Mouse (Mus musculus) liver, embryonic 16.5 days (tissue): ENCODE results near the gene Calm1. TPM values are rescaled to one million over a fixed set of nuclear protein-coding genes. Genes with fewer than 3 reads are reported as not detected.
"Not testable (repeated sequence)": the region's sequence is repeated elsewhere in the genome, so short reads cannot be mapped to it uniquely, and the experiment has no call there.

ENCODE experiments used
- ATAC-seq: fragments of 200-750 bp; cut with Nextera tagmentation; 2 replicates; pipeline ENCODE4 v1.8.0; 2017; ENCODE audit warnings: low read depth, mild to moderate bottlenecking, moderate number of reproducible peaks, moderate library complexity
- H3K27ac ChIP-seq: fragments of 300-500 bp; sonication (generic); 2 replicates; pipeline ENCODE4 v1.5.1; 2014; ENCODE audit warnings: mild to moderate bottlenecking, low read length
- H3K27me3 ChIP-seq: fragments of 300-500 bp; sonication (generic); 2 replicates; pipeline ENCODE4 v1.6.1; 2014; ENCODE audit warnings: low read depth, low read length, mixed read lengths; ENCODE audit not compliant: control insufficient read depth, insufficient read depth
- H3K36me3 ChIP-seq: fragments of 300-500 bp; sonication (generic); 2 replicates; pipeline ENCODE4 v1.6.1; 2014; ENCODE audit warnings: mild to moderate bottlenecking; ENCODE audit not compliant: control insufficient read depth, insufficient read depth
- H3K4me1 ChIP-seq: fragments of 300-500 bp; sonication (generic); 2 replicates; pipeline ENCODE4 v1.6.1; 2014; ENCODE audit warnings: low read depth, low read length, mixed read lengths; ENCODE audit not compliant: control insufficient read depth
- H3K4me2 ChIP-seq: fragments of 300-500 bp; sonication (generic); 2 replicates; pipeline ENCODE4 v1.6.1; 2014; ENCODE audit warnings: low read depth, low read length, mixed read lengths
- H3K4me3 ChIP-seq: fragments of 300-500 bp; sonication (generic); 2 replicates; pipeline ENCODE4 v1.5.1; 2014; ENCODE audit warnings: low read depth, mild to moderate bottlenecking, low read length
- H3K9ac ChIP-seq: fragments of 300-500 bp; sonication (generic); 2 replicates; pipeline ENCODE4 v1.6.1; 2014; ENCODE audit warnings: low read depth, low read length
- H3K9me3 ChIP-seq: fragments of 300-500 bp; sonication (generic); replicated peaks from 2 replicates; pipeline ENCODE4 v1.6.1; 2016; ENCODE audit warnings: low read length; ENCODE audit not compliant: control insufficient read depth
- WGBS: fragments of 180-500 bp; shearing (Covaris S2); extraction: QIAGEN DNeasy Blood & Tissue Kit; methylation state at CpG from one replicate; pipeline ENCODE4 v1.1.7; 2014; ENCODE audit not compliant: insufficient replicate concordance; 5-methylcytosine and 5-hydroxymethylcytosine counted together
- polyA plus RNA-seq: library from polyadenylated mRNA; unstranded; fragments of >200 nt; fragmentation: Nextera tagmentation; extraction: Ambion mirVana; gene quantifications from 2 replicates; pipeline ENCODE4 v1.2.1, GENCODE M21; 2015

Gene Calm1
- polyA plus RNA-seq, 1 experiment from 2014 or later = 413 TPM

- Histone ChIP-seq H3K4me3 (no peak overlapping the region), H3K9me3 (no peaks in the 10 kb centered on the region), H3K4me2 (no peak overlapping the region), H3K4me1 (peaks cover 23% of the 10 kb centered on the region), H3K27ac (no peak overlapping the region), H3K9ac (no peak overlapping the region), H3K27me3 (no peaks in the 10 kb centered on the region), H3K36me3 (no peaks in the 10 kb centered on the region; the same call in 1 of the 2 replicates)
- 78% methylated on average over 2 of the region's 2 CpGs for WGBS
- no peak for ATAC-seq
Observed at GRCm38 (mm10) chr12:100213162-100213561, 13.9 kb downstream of the Calm1 start.

GRCm38 (mm10) chr12:100214156-100214555 is 14.9 kb downstream of the Calm1 start:
- Histone ChIP-seq H3K9me3 (no peaks in the 10 kb centered on the region), H3K4me3 (no peak overlapping the region), H3K27ac (no peak overlapping the region), H3K27me3 (no peaks in the 10 kb centered on the region), H3K4me2 (no peak overlapping the region), H3K9ac (no peak overlapping the region), H3K4me1 (peaks cover 23% of the 10 kb centered on the region), H3K36me3 (no peaks in the 10 kb centered on the region)
- whole genome bisulfite sequencing = 80% methylated on average over 10 of the region's 10 CpGs
- ATAC-seq = no peak

GRCm38 (mm10) chr12:100214738-100215137 is 15.5 kb downstream of the Calm1 start:
- H3K4me3 ChIP-seq = no peak overlapping the region
- no peak overlapping the region for H3K9ac ChIP-seq
- H3K27me3 ChIP-seq = no peaks in the 10 kb centered on the region
- WGBS = 74% methylated on average over 3 of the region's 3 CpGs
- no peak overlapping the region for H3K27ac ChIP-seq
- no peaks in the 10 kb centered on the region for H3K9me3 ChIP-seq
- H3K4me2 ChIP-seq = no peak overlapping the region
- ATAC-seq = no peak
- H3K36me3 ChIP-seq = no peaks in the 10 kb centered on the region
- peaks cover 23% of the 10 kb centered on the region for H3K4me1 ChIP-seq

- not testable (repeated sequence) for ATAC-seq, H3K4me2 ChIP-seq, H3K27me3 ChIP-seq, H3K4me3 ChIP-seq, H3K9me3 ChIP-seq, H3K27ac ChIP-seq, H3K36me3 ChIP-seq, H3K4me1 ChIP-seq, H3K9ac ChIP-seq
- 64% methylated on average over 2 of the region's 2 CpGs for WGBS
Observed at GRCm38 (mm10) chr12:100217087-100217486, 17.9 kb downstream of the Calm1 start.

- H3K4me2 ChIP-seq = no peak overlapping the region
- no peaks in the 10 kb centered on the region for H3K4me1 ChIP-seq
- ATAC-seq = no peak
- no peak overlapping the region for H3K27ac ChIP-seq
- no peak overlapping the region for H3K9ac ChIP-seq
- H3K9me3 ChIP-seq = no peaks in the 10 kb centered on the region
- H3K27me3 ChIP-seq = no peaks in the 10 kb centered on the region
- WGBS = 40% methylated on average over 4 of the region's 4 CpGs
- no peaks in the 10 kb centered on the region for H3K36me3 ChIP-seq
- no peak overlapping the region for H3K4me3 ChIP-seq
Observed at GRCm38 (mm10) chr12:100220012-100220411, 20.8 kb downstream of the Calm1 start.

DNA sequence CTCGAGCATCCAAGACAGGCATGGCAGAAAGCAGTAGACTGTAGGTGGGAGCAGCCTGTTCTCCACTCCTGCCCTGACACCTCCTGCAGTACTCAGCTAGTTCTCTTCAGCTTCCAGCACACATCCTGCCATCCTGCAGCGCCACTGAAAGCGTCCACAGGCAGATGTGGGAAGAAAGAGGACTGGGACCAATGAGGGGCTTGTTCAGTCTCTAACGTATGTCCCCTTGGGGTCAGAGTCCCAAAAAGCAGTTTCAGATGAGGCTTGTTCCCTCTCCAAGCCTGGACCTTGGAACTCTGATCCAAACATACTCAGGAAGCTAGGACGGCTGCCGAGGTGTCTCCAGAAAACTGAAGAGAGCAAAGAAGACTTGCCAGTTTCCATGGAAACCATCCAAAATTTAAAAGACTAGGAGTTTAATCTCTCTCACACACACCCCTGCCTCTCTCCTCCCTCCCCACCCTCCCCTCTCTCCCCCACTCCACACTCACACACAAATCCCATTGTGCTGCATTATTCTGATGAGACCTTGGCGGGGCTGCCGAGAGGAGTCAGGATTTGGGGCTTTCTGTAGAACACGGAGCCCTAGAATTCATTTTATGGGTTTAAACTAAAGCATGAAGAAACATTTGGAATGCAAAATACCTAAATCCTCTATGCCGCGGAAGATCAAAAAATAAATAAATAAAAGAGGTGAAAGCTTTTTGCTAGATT is 22.5 kb downstream of the Calm1 start:
- H3K27me3 ChIP-seq = no peaks in the 10 kb centered on the region
- no peak overlapping the region for H3K4me3 ChIP-seq
- no peak overlapping the region for H3K9ac ChIP-seq
- no peaks in the 10 kb centered on the region for H3K4me1 ChIP-seq
- no peaks in the 10 kb centered on the region for H3K36me3 ChIP-seq
- 54% methylated on average over 11 of the region's 11 CpGs for WGBS
- H3K4me2 ChIP-seq = no peak overlapping the region
- ATAC-seq = no peak
- H3K27ac ChIP-seq = no peak overlapping the region
- no peaks in the 10 kb centered on the region for H3K9me3 ChIP-seq

GRCm38 (mm10) chr12:100222322-100222993 is 23.2 kb downstream of the Calm1 start:
- Histone ChIP-seq H3K27ac (no peak overlapping the region), H3K36me3 (no peaks in the 10 kb centered on the region), H3K9me3 (no peaks in the 10 kb centered on the region), H3K4me3 (no peak overlapping the region), H3K4me2 (no peak overlapping the region), H3K9ac (no peak overlapping the region), H3K27me3 (no peaks in the 10 kb centered on the region), H3K4me1 (no peaks in the 10 kb centered on the region)
- ATAC-seq = no peak
- WGBS = 77% methylated on average over 13 of the region's 13 CpGs

DNA sequence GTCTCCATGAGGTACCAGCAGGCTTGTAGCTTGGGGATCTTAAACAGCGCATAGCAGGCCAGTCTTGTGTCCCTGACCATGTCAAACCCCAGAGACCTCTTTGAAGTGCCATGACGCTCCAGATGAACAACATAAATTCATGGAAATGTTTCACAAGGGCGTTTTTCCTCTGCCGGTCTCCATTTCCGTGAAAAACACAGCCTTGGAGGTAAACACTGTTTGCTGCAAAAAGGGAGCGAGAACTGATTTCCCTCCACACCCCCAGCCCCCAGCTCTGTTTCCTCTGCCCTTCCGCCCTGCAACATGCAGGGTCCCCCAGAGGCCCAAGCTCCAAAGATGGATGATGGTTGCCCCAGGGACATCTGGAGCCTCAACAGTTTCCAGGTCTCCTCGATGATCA is 24.3 kb downstream of the Calm1 start:
- no peak for ATAC-seq
- H3K27me3 ChIP-seq = no peaks in the 10 kb centered on the region
- H3K4me2 ChIP-seq = no peak overlapping the region
- H3K4me3 ChIP-seq = no peak overlapping the region
- WGBS = 59% methylated on average over 8 of the region's 8 CpGs
- H3K9me3 ChIP-seq = no peaks in the 10 kb centered on the region
- H3K36me3 ChIP-seq = no peaks in the 10 kb centered on the region
- no peak overlapping the region for H3K27ac ChIP-seq
- H3K4me1 ChIP-seq = no peaks in the 10 kb centered on the region
- no peak overlapping the region for H3K9ac ChIP-seq

GRCm38 (mm10) chr12:100225196-100225595 is 26.0 kb downstream of the Calm1 start:
- no peaks in the 10 kb centered on the region for H3K9me3 ChIP-seq
- WGBS = 47% methylated on average over 4 of the region's 4 CpGs
- H3K4me2 ChIP-seq = no peak overlapping the region
- no peak overlapping the region for H3K9ac ChIP-seq
- H3K27me3 ChIP-seq = no peaks in the 10 kb centered on the region
- no peaks in the 10 kb centered on the region for H3K4me1 ChIP-seq
- H3K27ac ChIP-seq = no peak overlapping the region
- H3K36me3 ChIP-seq = no peaks in the 10 kb centered on the region
- no peak for ATAC-seq
- H3K4me3 ChIP-seq = no peak overlapping the region
